Mouse (Mus musculus) heart, adult 18-20 months (tissue): ENCODE results near the gene Adprhl1. TPM values are rescaled to one million over a fixed set of nuclear protein-coding genes. Genes with fewer than 3 reads are reported as not detected.

ENCODE experiments used
- DNase-seq, 2 experiments: peaks; one replicate each; pipeline ENCODE4 v3.0.0; 2021 to 2022; ENCODE audit warnings: mixed read lengths in 1 of 2
- total RNA-seq, 2 experiments: library from RNA; stranded (reverse); gene quantifications; 2 replicates each; pipeline ENCODE4 v1.2.3; 2021

The Adprhl1 gene
- total RNA-seq, 2 experiments from 2014 or later = 577 to 637 TPM

DNA sequence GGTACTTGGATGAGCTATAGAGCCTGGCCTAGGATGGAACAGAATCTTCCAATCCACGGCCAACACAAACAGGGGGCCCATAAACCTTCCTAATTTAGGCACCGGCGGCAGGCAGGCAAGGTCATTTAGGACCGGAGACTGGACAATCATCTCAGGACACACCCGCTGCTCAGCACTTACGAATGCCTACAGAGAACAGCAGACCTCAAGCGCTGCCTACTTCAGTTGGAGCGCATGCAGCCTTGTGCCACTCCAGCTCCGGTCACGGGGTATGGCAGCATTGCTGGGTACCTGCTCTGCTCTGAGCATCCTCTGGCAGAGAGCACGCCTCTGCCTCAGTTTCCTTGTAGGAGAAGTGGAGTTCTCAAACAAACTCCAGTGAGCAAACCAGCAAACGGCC, 24.2 kb downstream of the Adprhl1 start:
- peak; percentile 54 to 62 for DNase-seq

DNA sequence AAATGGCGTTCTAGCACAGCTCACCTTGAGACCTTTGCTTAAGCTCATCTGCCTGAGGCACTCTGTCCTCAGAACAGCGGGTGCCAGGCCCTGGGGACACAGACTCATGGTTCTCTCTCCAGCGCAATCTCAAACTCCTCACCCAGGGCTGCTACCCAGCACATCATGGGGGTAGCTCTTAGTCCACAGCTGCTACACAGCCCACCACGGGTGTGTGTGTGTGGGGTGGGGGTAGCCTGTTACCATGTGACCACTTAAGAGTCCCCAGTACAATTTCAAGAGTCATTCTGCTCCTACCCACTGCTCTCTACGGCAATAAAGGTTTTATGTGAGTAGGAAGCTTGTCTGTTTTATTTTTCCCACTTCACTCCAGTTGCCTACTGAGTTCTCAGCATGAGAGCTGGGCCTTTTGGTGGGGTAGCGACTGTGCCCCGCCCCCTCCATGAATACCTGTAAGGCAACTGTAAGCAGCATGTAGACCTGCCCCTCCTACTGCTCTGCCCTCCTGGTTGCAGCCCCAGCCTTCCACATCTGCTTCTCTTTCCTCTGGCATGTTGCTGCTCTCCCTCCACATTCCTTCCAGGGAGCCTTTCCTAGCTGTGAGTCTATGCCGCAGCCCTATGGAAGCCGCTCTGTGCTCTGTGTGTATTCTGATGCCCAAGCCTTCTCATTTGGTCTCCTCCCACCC, 24.9 kb downstream of the Adprhl1 start:
- DNase-seq = no peak

DNA sequence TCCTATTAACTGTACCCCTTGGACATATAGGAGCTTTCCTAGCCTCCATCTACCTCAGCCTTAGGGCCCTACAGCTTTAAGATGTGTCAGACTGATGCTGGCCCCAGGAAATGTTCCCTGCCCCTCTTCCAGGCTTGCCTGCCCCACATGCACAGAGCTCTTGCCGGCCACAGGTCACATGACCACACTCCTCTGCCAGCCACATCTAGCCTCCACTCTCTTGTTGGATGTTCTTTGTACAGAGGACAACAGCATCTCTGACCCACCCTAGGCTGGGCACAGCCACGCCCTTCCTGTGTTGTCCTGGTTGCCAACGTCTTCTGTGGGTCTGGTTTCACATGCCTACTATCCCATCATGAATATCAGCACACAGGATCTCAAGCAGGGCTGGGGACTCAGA, 26.8 kb downstream of the Adprhl1 start:
- no peak for DNase-seq

DNA sequence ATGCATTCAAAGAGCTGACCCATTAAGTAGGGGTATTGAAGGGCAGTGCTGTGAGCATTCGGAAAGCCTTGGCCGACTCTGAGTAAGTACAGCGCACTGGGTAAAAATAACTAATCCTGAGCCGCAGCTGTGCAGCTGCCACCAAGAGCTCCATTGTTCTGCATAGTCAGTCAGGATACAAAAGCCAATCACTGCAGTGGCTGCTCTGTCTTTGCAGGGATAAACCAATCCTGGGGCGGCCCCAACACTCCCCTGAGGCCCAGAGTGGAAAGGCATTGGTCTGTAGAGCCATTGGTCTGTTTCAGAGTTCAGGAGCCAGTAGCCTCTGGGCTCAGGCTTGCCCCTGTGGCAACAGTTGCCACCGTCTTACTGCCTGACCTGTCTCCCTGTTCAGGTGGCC, 27.7 kb downstream of the Adprhl1 start:
- peak in 1 of 2 experiments; percentile 36 for DNase-seq

DNA sequence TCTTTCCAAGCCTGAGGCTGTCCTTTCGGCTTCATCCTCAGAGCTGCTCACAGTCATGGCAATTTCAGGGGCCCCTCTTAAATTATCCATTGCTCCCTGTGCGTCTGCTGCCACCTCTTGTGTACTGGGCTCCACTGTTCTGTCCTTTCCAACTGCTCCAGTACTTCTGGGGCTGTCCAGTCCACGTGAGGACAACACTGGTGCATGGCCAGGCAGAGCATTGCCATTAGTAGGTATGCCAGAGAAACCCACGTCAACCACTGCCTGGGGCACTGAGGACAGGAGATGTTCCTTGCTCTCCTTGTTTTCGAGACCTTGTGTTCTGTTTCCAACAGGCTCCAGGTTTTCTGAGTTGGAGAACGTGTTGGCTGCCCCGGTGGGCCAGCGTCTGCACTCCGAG, 29.5 kb downstream of the Adprhl1 start:
- DNase-seq = peak in 1 of 2 experiments; percentile 69

DNA sequence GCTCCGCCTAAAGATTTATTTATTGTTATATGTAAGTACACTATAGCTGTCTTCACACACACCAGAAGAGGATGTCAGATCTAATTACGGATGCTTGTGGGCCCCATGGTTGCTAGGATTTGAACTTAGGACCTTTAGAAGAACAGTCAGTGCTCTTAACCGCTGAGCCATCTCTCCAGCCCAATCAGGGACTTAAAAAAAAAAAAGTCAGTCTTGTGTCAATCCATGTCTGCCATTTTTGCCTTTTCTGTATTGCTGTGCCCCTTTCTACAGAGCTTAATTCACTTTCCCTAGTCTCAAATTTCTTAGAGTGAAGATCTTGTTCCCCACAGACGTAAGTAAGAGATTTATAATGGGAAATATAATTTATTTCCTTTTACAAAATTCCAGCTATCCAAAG, 35.5 kb downstream of the Adprhl1 start:
- DNase-seq = no peak

DNA sequence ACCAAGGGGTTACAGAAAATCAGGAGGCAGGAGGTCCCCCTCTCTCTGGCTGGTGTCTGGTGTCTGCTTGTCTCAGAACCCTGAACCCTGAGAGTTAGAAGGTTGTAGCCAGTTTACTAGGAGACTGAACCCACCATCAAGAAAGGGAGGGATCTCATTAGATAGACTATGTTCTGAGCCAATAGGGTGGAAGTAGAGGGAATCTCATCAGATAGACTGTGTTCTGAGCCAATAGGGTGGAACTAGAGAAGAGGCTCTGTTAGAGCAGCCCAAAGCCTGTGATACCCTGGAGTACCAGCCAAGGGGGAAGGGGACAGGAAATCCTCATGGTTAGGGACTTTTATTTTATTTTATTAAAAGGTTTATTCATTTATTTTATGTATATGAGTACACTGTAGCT, 36.0 kb downstream of the Adprhl1 start:
- DNase-seq = no peak

DNA sequence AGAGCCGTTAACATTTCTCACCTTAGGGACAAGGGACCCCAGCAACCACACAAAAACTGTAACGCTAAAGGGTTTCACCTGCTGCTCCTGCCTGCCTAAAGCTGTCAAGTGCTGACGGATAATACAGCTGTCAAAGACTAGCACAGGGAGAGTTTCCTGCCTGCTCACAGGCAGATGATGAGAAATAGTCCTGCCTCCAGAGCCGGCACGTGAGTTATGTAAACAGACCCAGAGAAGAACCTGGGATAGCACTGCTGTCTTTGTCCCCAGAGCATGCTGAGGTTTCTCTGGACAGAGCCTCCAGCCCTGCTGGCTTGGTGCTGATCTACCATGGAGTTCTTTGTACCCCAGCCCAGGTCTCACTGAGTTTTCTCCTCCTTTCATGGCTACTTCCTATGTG, 36.9 kb downstream of the Adprhl1 start:
- DNase-seq = no peak

DNA sequence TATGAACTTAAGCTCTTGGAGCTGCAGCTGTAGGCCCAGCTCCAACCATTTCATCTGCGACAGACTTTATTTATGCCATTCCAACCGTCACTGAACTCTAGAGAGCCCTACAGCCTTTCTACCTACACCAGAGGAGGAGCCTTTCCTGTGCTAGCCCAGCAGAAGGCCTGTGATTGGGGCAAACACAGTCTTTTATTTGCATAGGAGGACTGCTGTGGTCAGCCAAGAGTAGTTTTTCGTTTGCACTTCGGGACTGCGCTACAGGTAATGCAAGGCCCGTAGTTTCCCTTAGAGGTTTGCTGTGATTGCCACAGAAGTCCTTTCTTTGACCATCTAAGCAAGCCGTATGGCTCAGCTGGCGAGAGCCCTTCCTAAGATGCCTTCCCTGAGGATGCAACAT, 37.6 kb downstream of the Adprhl1 start:
- no peak for DNase-seq

DNA sequence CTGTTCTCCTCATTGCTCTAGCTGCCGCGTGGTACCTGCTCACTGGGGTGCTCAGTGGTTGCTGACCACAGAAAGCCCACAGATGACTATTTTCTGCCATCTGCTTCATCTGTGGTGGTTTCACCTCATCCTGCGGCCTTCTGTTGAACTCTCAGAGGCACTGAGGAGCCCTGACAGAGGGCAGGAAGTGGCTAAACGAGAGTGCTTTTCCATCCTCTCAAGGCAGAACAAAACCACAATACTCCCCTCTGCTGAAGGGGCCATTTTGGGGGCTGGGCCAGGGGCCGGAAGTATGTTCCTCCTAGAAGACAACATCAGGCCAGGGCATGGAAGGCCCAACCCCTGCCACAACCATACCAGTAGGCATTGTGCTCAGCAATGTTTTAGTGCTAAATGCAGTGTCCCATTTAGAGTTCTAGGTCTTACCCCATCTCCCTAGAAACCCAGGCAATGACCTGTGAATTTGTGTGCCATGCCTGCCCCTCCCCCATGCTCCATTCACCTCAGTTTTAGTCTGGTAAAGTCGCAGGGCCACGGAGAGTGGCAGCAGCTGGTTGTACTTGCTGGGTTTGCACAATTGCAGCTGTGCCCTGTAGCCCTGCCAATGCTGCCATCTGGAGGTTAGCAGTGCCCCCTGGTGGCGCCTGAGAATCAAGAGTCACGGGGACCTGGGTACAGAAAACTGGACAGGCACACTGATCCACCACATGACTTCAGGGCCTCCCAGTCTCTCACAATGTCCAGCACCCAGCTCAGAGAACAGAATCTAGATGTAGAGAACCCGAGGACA, 40.3 kb downstream of the Adprhl1 start:
- peak; percentile 88 to 93 for DNase-seq

DNA sequence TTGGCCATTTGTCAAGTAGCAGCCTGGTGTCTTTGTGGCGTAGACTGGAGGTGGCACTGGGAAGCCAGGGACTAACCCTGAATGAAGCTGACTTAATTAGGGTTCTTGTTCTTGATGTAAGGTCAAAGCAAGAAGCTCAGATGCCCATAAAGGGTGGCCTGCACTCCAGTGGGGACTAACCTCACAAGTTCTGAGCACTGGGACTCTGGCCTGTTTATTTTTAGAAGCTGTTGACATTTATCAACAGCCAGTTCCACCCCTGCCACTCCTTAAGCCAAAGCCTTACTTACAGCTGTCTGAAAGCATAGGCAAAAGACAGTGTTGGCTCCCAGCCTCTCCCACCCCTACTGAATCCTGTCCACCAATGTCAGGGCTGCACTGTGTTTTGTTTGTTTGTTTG, 44.2 kb downstream of the Adprhl1 start:
- peak in 1 of 2 experiments; percentile 78 for DNase-seq

DNA sequence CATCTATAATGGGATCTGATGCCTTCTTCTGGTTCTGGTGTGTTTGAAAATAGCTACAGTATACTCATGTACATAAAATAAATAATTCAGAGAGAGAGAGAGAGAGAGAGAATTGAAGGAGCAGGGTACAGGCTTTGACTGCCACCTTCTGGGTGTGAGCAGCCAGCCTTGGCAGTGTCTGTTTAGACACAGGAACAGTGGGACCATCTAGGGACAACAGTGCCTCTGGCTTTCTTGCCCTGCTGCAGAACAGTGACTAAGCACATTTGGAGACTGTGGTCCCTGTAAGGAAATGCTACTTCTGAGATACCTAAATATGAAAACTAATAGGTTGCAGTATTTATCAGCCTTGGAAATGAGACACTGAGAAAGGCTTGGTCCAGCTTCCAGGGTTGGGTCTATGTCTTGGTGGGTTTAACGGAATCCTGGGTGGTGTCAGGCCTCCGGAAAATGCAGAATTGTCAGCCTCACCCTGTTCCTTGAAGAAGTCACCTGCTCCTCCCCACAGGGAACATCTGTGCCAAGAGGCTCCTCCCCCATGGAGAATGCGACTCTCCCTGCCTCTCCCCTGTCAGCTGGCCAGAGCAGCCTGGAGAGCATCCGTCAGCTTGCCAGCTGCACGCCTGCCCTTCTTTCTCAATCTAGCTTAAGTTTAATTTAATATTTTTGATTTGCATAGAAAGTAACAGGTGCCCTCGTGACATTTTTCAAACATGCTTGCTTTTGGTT, 45.2 kb downstream of the Adprhl1 start:
- peak; percentile 73 for DNase-seq

DNA sequence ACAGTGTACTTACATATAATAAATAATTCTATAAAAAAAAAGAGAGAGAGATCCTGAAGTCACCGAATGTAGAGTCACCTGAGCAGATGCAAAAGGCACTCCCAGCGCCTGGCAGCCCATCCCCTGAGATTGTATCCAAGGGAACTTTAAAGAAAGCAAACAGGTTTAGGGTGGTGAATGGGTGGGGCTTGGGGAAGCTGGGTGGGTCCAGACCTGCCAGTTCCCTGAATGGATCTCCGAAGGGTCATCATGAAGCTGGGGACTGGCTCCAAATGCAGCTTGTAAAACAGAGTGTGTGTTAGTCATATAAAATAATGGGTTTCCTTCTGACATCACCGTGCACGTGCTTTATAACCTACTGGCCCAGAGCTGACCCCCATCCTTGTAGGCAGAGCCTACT, 47.7 kb downstream of the Adprhl1 start:
- DNase-seq = no peak

DNA sequence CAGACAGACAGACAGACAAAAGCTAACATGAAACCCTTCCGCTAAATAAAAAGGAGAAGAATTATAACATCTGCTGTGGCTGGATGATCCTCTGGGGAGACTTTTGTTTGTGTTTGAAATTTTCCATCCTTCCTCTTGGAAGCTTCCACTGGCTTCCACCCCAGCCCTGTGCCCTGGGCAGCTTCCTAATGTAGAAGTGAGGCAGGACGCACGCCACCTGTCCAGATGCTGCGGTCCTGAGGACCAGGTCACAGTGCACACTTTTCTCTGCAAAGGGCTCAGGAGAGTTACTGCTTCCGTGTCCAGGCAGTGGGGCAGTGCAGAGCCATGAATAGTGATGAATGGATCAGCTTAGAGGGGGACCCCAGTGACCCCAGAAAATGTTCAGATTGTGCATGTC, 48.7 kb downstream of the Adprhl1 start:
- no peak for DNase-seq

DNA sequence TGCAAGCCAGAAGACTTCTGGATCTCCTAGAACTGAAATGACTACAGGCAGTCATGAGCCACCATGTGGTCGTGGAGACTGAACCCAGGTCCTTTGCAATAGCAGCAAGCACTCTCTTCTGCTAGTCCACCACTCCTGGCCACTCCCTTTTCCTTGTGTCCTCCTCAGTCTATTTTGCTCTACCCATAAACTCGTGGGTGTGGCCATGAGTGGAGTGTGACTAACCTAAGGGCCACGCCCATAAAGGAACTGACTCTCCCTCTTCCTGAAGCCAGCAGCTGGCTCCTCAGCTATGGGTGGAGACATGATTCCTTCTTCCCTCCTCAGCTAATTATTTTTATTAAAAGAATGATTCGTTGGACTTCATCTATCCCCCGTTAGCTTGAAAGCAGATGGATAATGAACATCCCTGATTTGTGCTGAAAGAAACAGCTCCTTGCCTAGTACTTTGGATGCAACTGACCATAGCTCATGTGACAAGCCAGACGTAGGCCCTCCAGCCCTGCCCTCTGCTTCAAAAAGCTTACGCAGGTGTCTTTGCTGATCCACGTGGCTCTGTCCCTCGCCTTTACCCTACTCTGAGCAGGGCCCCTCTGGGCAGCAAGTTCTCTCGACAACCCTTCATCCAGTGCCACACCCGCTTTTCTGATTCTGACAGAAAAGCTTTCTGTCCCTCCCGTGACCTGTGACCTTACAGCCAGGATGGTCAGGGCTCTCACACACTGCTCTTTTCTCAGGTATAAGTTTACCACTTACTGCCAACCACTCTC, 49.4 kb downstream of the Adprhl1 start:
- DNase-seq = peak in 1 of 2 experiments; percentile 53

DNA sequence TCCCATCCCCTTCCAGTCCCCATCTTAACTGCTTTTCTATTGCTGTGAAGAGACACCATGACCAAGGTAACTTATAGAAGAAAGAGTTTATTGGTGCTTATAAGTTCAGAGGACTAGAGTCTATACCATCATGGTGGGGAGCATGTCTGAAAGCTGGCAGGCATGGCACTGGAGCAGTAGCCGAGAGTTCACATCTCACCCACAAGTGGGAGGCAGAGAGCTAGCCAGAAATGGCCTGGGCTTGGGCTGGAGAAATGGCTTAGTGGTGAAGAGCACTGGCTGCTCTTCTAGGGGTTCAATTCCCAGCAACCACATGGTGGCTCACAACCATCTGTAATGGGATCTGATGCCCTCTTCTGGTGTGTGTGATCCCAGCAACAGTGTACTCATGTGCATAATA, 50.5 kb downstream of the Adprhl1 start:
- no peak for DNase-seq

DNA sequence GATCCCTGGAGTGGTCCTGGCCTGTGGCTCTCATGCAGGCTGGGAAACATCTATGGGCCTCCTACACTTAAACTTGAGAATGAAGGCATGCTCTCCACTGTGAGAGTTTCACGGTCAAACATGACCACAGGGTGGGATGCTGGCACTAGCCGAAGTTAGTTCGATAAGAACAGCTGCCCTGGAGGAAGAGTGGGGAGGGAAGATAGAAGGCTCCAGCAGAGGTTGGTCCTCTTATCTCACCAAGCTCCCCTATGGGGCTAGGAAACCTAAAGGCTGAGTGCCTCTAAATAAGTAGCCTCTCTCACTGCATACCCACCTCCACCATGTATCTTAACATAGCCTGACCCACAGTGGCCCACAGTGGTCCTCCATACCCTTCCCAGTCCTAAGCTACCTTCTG, 51.2 kb downstream of the Adprhl1 start:
- DNase-seq = no peak

DNA sequence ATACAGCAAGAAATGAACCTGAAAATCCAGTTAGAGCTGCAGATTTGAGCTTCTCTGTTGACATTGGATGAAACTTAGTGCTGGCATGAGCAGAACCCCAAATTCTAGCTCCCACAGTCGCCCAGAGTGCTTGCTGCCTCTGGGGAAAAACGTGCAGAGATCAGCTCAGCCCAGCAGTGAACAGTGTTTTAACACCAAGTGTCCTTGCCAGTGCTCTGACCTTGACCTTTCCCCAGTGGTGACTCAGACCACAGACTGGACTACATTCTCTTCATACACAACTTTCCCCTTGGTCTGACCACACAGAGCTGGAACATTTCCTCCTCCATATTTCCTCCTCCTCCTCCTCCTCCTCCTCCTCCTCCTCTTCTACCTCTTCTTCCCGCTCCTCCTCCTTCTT, 51.9 kb downstream of the Adprhl1 start:
- DNase-seq = no peak

DNA sequence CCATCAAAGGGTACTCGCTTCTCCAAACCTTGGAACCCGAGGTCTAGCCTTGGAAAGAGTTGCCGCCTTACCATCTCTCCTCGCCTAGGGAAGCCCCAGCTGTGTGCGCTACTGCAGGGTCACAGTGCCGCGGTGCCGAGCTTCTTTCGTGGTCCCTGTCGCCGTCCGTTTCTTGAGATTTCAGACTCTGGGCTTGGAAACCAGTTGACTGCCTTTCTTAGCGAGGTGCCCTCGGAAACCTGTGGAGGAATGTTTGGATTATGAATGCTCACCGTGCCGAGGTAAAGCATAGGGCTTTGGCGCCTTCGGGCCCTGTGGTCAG, 53.0 kb downstream of the Adprhl1 start:
- no peak for DNase-seq

DNA sequence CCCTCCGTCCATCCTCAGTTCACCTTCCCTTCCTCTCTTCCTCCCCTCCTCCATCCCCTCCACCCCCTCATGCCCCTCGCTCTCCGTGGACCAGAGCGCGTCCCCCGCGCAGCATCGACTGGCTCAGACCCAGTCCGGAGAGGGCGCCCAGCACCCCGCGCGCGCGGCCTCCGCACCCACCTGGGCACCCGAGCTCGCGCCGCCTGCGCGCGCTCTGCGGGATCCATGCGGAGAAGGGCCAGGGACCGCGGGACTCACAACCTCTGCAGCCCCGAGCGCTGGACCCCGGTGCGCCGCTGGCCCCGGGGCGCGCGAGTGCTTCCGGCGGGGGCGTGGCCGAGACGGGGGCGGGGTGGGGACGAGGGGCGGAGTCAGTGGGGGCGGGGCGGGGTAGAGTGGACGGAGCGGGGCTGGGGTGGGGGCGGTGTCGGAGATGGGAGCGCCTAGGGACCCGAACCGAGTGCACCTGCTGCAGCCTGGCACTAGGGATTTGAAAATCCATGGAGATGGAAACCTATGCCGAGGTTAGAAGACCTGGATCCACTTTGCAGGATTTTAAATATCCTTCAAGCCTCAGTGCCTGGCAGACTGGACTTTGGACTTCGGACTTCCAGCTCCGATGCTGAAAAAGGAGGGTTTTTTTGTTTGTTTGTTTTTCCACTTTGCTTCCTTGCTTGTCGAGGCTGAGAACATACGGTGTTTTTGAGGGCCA, 53.5 kb downstream of the Adprhl1 start, which contains the start of gene Grtp1:
Gene Grtp1, minus strand, starts transcription at position 320 of the 712 bp plus-strand sequence.
- DNase-seq = peak in 1 of 2 experiments; percentile 35

DNA sequence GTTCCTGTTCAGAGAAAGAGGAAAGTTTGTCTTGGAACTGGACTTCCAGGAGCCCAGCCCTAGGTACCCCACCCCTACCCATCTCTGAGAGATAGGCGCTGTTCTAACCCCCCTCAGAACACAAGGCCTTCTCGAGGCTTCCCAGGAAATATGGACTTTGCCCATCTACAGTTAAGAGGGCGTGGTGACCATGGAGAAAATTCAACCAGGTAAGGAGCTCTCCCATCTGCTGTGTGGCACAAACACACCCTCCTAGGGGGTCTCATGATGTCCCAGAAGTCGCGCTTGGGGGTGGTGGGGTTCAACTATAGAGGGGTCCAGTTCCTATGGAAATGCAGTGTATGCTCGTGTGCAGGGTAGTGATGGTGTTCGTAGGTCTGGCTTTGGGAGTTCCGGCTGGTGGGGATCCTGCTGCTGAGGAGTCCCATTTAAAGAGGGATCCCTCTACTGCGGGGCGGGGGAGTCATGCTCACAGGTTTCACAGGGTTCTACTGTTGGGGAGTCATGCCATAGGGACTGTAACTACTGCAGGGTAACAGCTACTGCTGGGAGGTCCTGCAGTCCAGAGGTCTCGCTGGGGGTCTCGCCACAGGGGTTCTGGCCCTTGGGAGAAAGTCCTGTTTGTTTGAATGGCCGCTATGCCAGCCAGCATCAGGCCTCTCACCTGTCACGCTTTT, 54.4 kb downstream of the Adprhl1 start:
- DNase-seq = no peak
